Mouse (Mus musculus): ENCODE results near the gene Cabp2. TPM values are rescaled to one million over a fixed set of nuclear protein-coding genes. Genes with fewer than 3 reads are reported as not detected.
"Not testable (repeated sequence)": the region's sequence is repeated elsewhere in the genome, so short reads cannot be mapped to it uniquely, and the experiment has no call there.

Gene Cabp2
- polyA plus RNA-seq, 1 experiment from 2014 or later: 0.25 TPM

DNA sequence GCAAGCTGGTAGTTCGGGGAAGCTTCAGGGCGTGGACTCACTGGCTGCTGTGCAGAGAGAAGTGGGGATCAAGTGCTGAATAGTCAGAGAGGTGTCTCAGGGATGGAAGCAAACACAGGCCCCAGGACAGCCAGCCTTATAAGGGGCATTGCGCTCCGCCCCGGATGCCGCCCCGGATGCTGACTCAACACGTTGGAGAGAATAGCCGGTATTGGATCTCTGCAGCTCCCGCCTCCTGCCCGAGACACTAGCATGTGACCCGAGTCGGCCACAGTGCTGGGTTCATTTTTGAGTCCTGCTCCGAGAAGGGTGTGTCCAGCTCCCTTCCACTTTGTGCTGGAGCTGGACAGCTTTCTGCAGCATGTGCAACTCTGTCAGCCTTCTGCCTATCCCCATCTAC is 39.3 kb upstream of the Cabp2 start:
- 59% methylated on average over 14 of the region's 14 CpGs for WGBS (ENCODE audit: insufficient replicate concordance)
- H3K9me3 ChIP-seq (replicated peaks; ENCODE audit: control insufficient read depth, low read length): no peaks in the 10 kb centered on the region
- no peak overlapping the region for H3K4me2 ChIP-seq (ENCODE audit: low read depth, low read length)
- no peaks in the 10 kb centered on the region for H3K27me3 ChIP-seq (ENCODE audit: control insufficient read depth, insufficient read depth, low read depth, low read length)
- peaks cover 36% of the 10 kb centered on the region for H3K4me1 ChIP-seq (ENCODE audit: control insufficient read depth, low read depth, low read length)
- no peak overlapping the region for H3K9ac ChIP-seq (ENCODE audit: low read depth, low read length)
- no peaks in the 10 kb centered on the region for H3K36me3 ChIP-seq (ENCODE audit: control insufficient read depth, insufficient read depth)
- ATAC-seq (ENCODE audit: low read depth): no peak
- H3K4me3 ChIP-seq (ENCODE audit: low read depth, low read length): no peak overlapping the region
- no peak overlapping the region for H3K27ac ChIP-seq (ENCODE audit: low read length)

DNA sequence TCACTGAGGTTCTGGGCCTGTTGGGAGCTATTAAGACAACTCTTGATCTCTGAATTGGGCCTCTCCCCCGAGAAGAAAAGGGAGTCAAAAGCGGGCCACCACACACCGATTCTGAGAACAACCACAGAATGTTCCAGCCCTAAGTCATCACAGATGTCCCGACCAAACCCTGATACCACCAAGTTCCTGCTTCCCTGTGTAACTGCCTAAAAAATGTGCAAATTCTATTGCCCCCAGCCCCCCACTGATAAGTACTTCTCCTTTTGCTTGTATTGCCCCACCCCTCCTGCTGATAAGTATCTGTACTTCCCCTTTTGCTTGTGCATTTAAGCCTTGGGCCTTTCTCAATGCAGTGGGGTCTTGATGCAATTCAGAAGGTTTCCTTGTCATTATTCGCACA is 37.3 kb upstream of the Cabp2 start:
- H3K27me3 ChIP-seq (ENCODE audit: control insufficient read depth, insufficient read depth, low read depth, low read length); H3K9me3 ChIP-seq (replicated peaks; ENCODE audit: control insufficient read depth, low read length); H3K27ac ChIP-seq (ENCODE audit: low read length); H3K4me2 ChIP-seq (ENCODE audit: low read depth, low read length); H3K9ac ChIP-seq (ENCODE audit: low read depth, low read length); H3K36me3 ChIP-seq (ENCODE audit: control insufficient read depth, insufficient read depth); ATAC-seq (ENCODE audit: low read depth); H3K4me3 ChIP-seq (ENCODE audit: low read depth, low read length): not testable (repeated sequence)
- H3K4me1 ChIP-seq (ENCODE audit: control insufficient read depth, low read depth, low read length): peaks cover 35% of the 10 kb centered on the region
- WGBS (ENCODE audit: insufficient replicate concordance): 38% methylated on average over 5 of the region's 5 CpGs

GRCm38 (mm10) chr19:4045966-4046865 is 35.2 kb upstream of the Cabp2 start, which contains the start of gene Gstp2:
Gene Gstp2, minus strand, starts transcription at chr19:4046023.
- ATAC-seq (ENCODE audit: low read depth): peak; percentile 80
- 43% methylated on average over 16 of the region's 16 CpGs for WGBS (ENCODE audit: insufficient replicate concordance)
- H3K27ac ChIP-seq (ENCODE audit: low read length): peak within 1 kb of the TSS; percentile 98
- peak within 1 kb of the TSS; percentile 45 for H3K9ac ChIP-seq (ENCODE audit: low read depth, low read length)
- peaks cover 35% of the 10 kb centered on the region for H3K4me1 ChIP-seq (ENCODE audit: control insufficient read depth, low read depth, low read length)
- H3K4me3 ChIP-seq (ENCODE audit: low read depth, low read length): peak within 1 kb of the TSS; percentile 38
- no peaks in the 10 kb centered on the region for H3K27me3 ChIP-seq (ENCODE audit: control insufficient read depth, insufficient read depth, low read depth, low read length)
- peak within 1 kb of the TSS; percentile 66 for H3K4me2 ChIP-seq (ENCODE audit: low read depth, low read length)
- H3K36me3 ChIP-seq (ENCODE audit: control insufficient read depth, insufficient read depth): no peaks in the 10 kb centered on the region
- no peaks in the 10 kb centered on the region for H3K9me3 ChIP-seq (replicated peaks; ENCODE audit: control insufficient read depth, low read length)

- Histone ChIP-seq H3K27ac (ENCODE audit: low read length) (peak overlapping the region; percentile 98), H3K4me3 (ENCODE audit: low read depth, low read length) (peak overlapping the region; percentile 38), H3K9me3 (replicated peaks; ENCODE audit: control insufficient read depth, low read length) (no peaks in the 10 kb centered on the region), H3K36me3 (ENCODE audit: control insufficient read depth, insufficient read depth) (no peaks in the 10 kb centered on the region), H3K27me3 (ENCODE audit: control insufficient read depth, insufficient read depth, low read depth, low read length) (no peaks in the 10 kb centered on the region), H3K4me1 (ENCODE audit: control insufficient read depth, low read depth, low read length) (peaks cover 35% of the 10 kb centered on the region), H3K4me2 (ENCODE audit: low read depth, low read length) (peak overlapping the region; percentile 66), H3K9ac (ENCODE audit: low read depth, low read length) (peak overlapping the region; percentile 42)
- WGBS (ENCODE audit: insufficient replicate concordance): 27% methylated on average over 8 of the region's 8 CpGs
- ATAC-seq (ENCODE audit: low read depth): peak; percentile 79
Observed at GRCm38 (mm10) chr19:4046866-4047254, 34.5 kb upstream of the Cabp2 start.

DNA sequence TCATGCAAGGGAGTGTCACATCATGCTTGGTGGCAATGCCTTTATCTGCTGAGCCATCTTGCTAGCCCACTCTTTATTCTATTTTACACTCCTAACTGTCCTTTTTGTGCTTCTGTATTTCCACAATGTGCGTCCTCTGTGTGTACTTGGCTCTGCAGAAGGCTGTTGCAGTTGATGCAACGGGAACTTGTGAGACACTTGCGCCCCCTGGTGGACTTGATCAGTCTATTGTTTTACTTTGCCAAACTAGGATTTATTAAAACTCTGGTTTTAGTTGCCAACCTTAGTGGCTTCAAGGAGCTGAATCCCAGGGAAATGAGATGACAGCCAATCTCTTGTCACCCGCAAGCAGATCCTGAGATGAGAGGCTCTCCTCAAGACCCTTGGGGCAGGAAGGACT is 33.5 kb upstream of the Cabp2 start:
- H3K4me1 ChIP-seq (ENCODE audit: control insufficient read depth, low read depth, low read length): peaks cover 38% of the 10 kb centered on the region
- H3K9me3 ChIP-seq (replicated peaks; ENCODE audit: control insufficient read depth, low read length): no peaks in the 10 kb centered on the region
- no peak for ATAC-seq (ENCODE audit: low read depth)
- H3K4me2 ChIP-seq (ENCODE audit: low read depth, low read length): peak overlapping the region; percentile 66; the same call in 1 of the 2 replicates
- no peak overlapping the region for H3K9ac ChIP-seq (ENCODE audit: low read depth, low read length)
- no peaks in the 10 kb centered on the region for H3K36me3 ChIP-seq (ENCODE audit: control insufficient read depth, insufficient read depth)
- no peaks in the 10 kb centered on the region for H3K27me3 ChIP-seq (ENCODE audit: control insufficient read depth, insufficient read depth, low read depth, low read length)
- no peak overlapping the region for H3K27ac ChIP-seq (ENCODE audit: low read length)
- WGBS (ENCODE audit: insufficient replicate concordance): 10% methylated on average over 4 of the region's 4 CpGs
- H3K4me3 ChIP-seq (ENCODE audit: low read depth, low read length): peak overlapping the region; percentile 38; the same call in 1 of the 2 replicates

GRCm38 (mm10) chr19:4049069-4049468 is 32.3 kb upstream of the Cabp2 start:
- H3K9me3 ChIP-seq (replicated peaks; ENCODE audit: control insufficient read depth, low read length); H3K27ac ChIP-seq (ENCODE audit: low read length); H3K4me2 ChIP-seq (ENCODE audit: low read depth, low read length); H3K4me3 ChIP-seq (ENCODE audit: low read depth, low read length); ATAC-seq (ENCODE audit: low read depth); H3K9ac ChIP-seq (ENCODE audit: low read depth, low read length); H3K36me3 ChIP-seq (ENCODE audit: control insufficient read depth, insufficient read depth); H3K27me3 ChIP-seq (ENCODE audit: control insufficient read depth, insufficient read depth, low read depth, low read length): not testable (repeated sequence)
- H3K4me1 ChIP-seq (ENCODE audit: control insufficient read depth, low read depth, low read length): peaks cover 36% of the 10 kb centered on the region
- WGBS (ENCODE audit: insufficient replicate concordance): 68% methylated on average over 5 of the region's 5 CpGs

- Histone ChIP-seq H3K4me1 (ENCODE audit: control insufficient read depth, low read depth, low read length) (peaks cover 28% of the 10 kb centered on the region), H3K9ac (ENCODE audit: low read depth, low read length) (no peak overlapping the region), H3K27me3 (ENCODE audit: control insufficient read depth, insufficient read depth, low read depth, low read length) (no peaks in the 10 kb centered on the region), H3K36me3 (ENCODE audit: control insufficient read depth, insufficient read depth) (no peaks in the 10 kb centered on the region), H3K4me2 (ENCODE audit: low read depth, low read length) (no peak overlapping the region), H3K4me3 (ENCODE audit: low read depth, low read length) (no peak overlapping the region), H3K9me3 (replicated peaks; ENCODE audit: control insufficient read depth, low read length) (no peaks in the 10 kb centered on the region), H3K27ac (ENCODE audit: low read length) (no peak overlapping the region)
- no peak for ATAC-seq (ENCODE audit: low read depth)
- 89% methylated on average over 5 of the region's 5 CpGs for WGBS (ENCODE audit: insufficient replicate concordance)
Observed at GRCm38 (mm10) chr19:4051016-4051415, 30.4 kb upstream of the Cabp2 start.

GRCm38 (mm10) chr19:4051741-4052515 is 29.4 kb upstream of the Cabp2 start:
- 47% methylated on average over 10 of the region's 10 CpGs for WGBS (ENCODE audit: insufficient replicate concordance)
- H3K4me3 ChIP-seq (ENCODE audit: low read depth, low read length): no peak overlapping the region
- H3K4me2 ChIP-seq (ENCODE audit: low read depth, low read length): no peak overlapping the region
- no peak overlapping the region for H3K27ac ChIP-seq (ENCODE audit: low read length)
- H3K27me3 ChIP-seq (ENCODE audit: control insufficient read depth, insufficient read depth, low read depth, low read length): no peaks in the 10 kb centered on the region
- ATAC-seq (ENCODE audit: low read depth): no peak
- peaks cover 20% of the 10 kb centered on the region for H3K4me1 ChIP-seq (ENCODE audit: control insufficient read depth, low read depth, low read length)
- H3K9ac ChIP-seq (ENCODE audit: low read depth, low read length): no peak overlapping the region
- no peaks in the 10 kb centered on the region for H3K36me3 ChIP-seq (ENCODE audit: control insufficient read depth, insufficient read depth)
- no peaks in the 10 kb centered on the region for H3K9me3 ChIP-seq (replicated peaks; ENCODE audit: control insufficient read depth, low read length)

Data from liver, embryonic 16.5 days (tissue).